Mouse (Mus musculus) G1E (cell line): ENCODE results near the gene Krt42. TPM values are rescaled to one million over a fixed set of nuclear protein-coding genes. Genes with fewer than 3 reads are reported as not detected.

Experiments used
- ATAC-seq: 2 replicates; pipeline ENCODE4 v1.8.0; 2016; ENCODE audit warnings: mild to moderate bottlenecking; ENCODE audit not compliant: insufficient number of reproducible peaks, poor library complexity, low FRiP score, severe bottlenecking; ENCODE audit errors: extremely low read depth
- DNase-seq: peaks from one replicate; pipeline ENCODE4 v3.0.0; 2012; ENCODE audit warnings: low spot score
- H3K27me3 ChIP-seq: 2 replicates; pipeline ENCODE4 v1.6.1; 2012; ENCODE audit warnings: mild to moderate bottlenecking, low read length, inconsistent platforms; ENCODE audit not compliant: insufficient read depth
- H3K36me3 ChIP-seq: replicated peaks from 2 replicates; pipeline ENCODE3; 2012; ENCODE audit warnings: mild to moderate bottlenecking, inconsistent platforms
- H3K4me1 ChIP-seq: 2 replicates; pipeline ENCODE4 v1.6.1; 2012; ENCODE audit warnings: low read depth, low read length, inconsistent platforms, mixed read lengths; ENCODE audit not compliant: insufficient read depth
- H3K4me3 ChIP-seq: 2 replicates; pipeline ENCODE4 v1.5.1; 2012; ENCODE audit warnings: low read depth, mild to moderate bottlenecking, inconsistent platforms, low read length, moderate library complexity, mixed read lengths
- H3K9me3 ChIP-seq: replicated peaks from 2 replicates; pipeline ENCODE4 v1.6.1; 2012; ENCODE audit warnings: inconsistent platforms
- CTCF ChIP-seq: IDR thresholded peaks from 2 replicates; pipeline ENCODE4 v1.5.1; 2012; ENCODE audit warnings: low read depth, low read length, inconsistent platforms, mixed read lengths
- GATA1 ChIP-seq: IDR thresholded peaks from 2 replicates; pipeline ENCODE4 v1.6.1; 2012; ENCODE audit warnings: borderline replicate concordance, low read length, inconsistent platforms, mixed read lengths
- GATA2 ChIP-seq: IDR thresholded peaks from 2 replicates; pipeline ENCODE4 v1.6.1; 2012; ENCODE audit warnings: low read depth, low read length, inconsistent platforms, borderline replicate concordance
- POLR2AphosphoS5 ChIP-seq: IDR thresholded peaks from 2 replicates; pipeline ENCODE4 v1.6.1; 2012; ENCODE audit warnings: low read depth, low read length, inconsistent platforms; ENCODE audit not compliant: insufficient replicate concordance
- TAL1 ChIP-seq: conservative IDR thresholded peaks from 2 replicates; pipeline ENCODE4 v1.6.1; 2012; ENCODE audit warnings: low read depth, low read length, inconsistent platforms, mixed read lengths
- polyA plus RNA-seq: library from polyadenylated mRNA; stranded (reverse); fragments of >175 nt; gene quantifications from 2 replicates; pipeline ENCODE4 v1.2.3, GENCODE M21; 2012
- total RNA-seq, 2 experiments: library from RNA; stranded (forward) in 1 of 2; stranded (reverse) in 1 of 2; fragments of 200-1000 nt in 1 of 2; fragments of >200 nt in 1 of 2; fragmentation: Nextera tagmentation in 1 of 2; gene quantifications; 2 replicates each; pipeline ENCODE4 v1.2.3; 2014 to 2017

Gene Krt42
- total and polyA plus RNA-seq, 3 experiments: 0.11 TPM; not detected in 2

GRCm38 (mm10) chr11:100274719-100275118, 5.0 kb upstream of the Krt42 start:
- H3K9me3 ChIP-seq: peaks cover 17% of the 10 kb centered on the region
- H3K36me3 ChIP-seq: no peaks in the 10 kb centered on the region
- TF ChIP-seq POLR2AphosphoS5 (no peak), TAL1 (no peak), GATA1 (no peak), CTCF (no peak), GATA2 (no peak)
- ATAC-seq (no peak), DNase-seq (no peak)
- H3K4me3 ChIP-seq: no peak overlapping the region
- no peaks in the 10 kb centered on the region for H3K4me1 ChIP-seq
- peaks cover 2% of the 10 kb centered on the region; the same call in 1 of the 2 replicates for H3K27me3 ChIP-seq

- Histone ChIP-seq H3K4me1 (no peaks in the 10 kb centered on the region), H3K4me3 (no peak overlapping the region), H3K36me3 (no peaks in the 10 kb centered on the region), H3K27me3 (peaks cover 2% of the 10 kb centered on the region; the same call in 1 of the 2 replicates), H3K9me3 (peaks cover 38% of the 10 kb centered on the region)
- ATAC-seq (no peak), DNase-seq (no peak)
- no peak for TF ChIP-seq CTCF
These were observed 2.2 kb upstream of the Krt42 start for GRCm38 (mm10) chr11:100271878-100272277.

- ATAC-seq: no peak
- DNase-seq: no peak
- Histone ChIP-seq H3K36me3 (no peaks in the 10 kb centered on the region), H3K27me3 (no peaks in the 10 kb centered on the region), H3K4me3 (no peak overlapping the region), H3K9me3 (peaks cover 89% of the 10 kb centered on the region), H3K4me1 (no peaks in the 10 kb centered on the region)
- TF ChIP-seq GATA1 (no peak), GATA2 (no peak), TAL1 (no peak), POLR2AphosphoS5 (no peak), CTCF (no peak)
These were observed 7.4 kb downstream of the Krt42 start for GRCm38 (mm10) chr11:100262058-100262980.

GRCm38 (mm10) chr11:100261235-100261605, 8.5 kb downstream of the Krt42 start:
- Histone ChIP-seq H3K4me1 (no peaks in the 10 kb centered on the region), H3K9me3 (peaks cover 87% of the 10 kb centered on the region), H3K4me3 (no peak overlapping the region), H3K36me3 (no peaks in the 10 kb centered on the region), H3K27me3 (no peaks in the 10 kb centered on the region)
- no peak for TF ChIP-seq CTCF
- TF ChIP-seq GATA2: no peak
- TF ChIP-seq GATA1: no peak
- TF ChIP-seq POLR2AphosphoS5: no peak
- ATAC-seq (no peak), DNase-seq (no peak)

- H3K9me3 ChIP-seq: peaks cover 87% of the 10 kb centered on the region
- no peak for TF ChIP-seq TAL1
- TF ChIP-seq CTCF: no peak
- DNase-seq (no peak), ATAC-seq (no peak)
- no peak within 1 kb of the TSS for H3K4me3 ChIP-seq
- no peaks in the 10 kb centered on the region for H3K36me3 ChIP-seq
- H3K4me1 ChIP-seq: no peaks in the 10 kb centered on the region
- H3K27me3 ChIP-seq: no peaks in the 10 kb centered on the region
These were observed 9.0 kb downstream of the Krt42 start, which contains the start of gene Krt17 for GRCm38 (mm10) chr11:100260514-100261234. Gene Krt17, minus strand, starts transcription at chr11:100261029.

GRCm38 (mm10) chr11:100259079-100259478, 10.6 kb downstream of the Krt42 start:
- TF ChIP-seq GATA2 (no peak), POLR2AphosphoS5 (no peak), TAL1 (no peak), GATA1 (no peak), CTCF (no peak)
- H3K4me1 ChIP-seq: no peaks in the 10 kb centered on the region
- no peaks in the 10 kb centered on the region for H3K36me3 ChIP-seq
- H3K4me3 ChIP-seq: no peak overlapping the region
- H3K27me3 ChIP-seq: no peaks in the 10 kb centered on the region
- no peak for DNase-seq
- peaks cover 85% of the 10 kb centered on the region for H3K9me3 ChIP-seq
- ATAC-seq: no peak
